Mouse (Mus musculus) layer of hippocampus, postnatal 10 days (tissue): ENCODE data around the gene Bhlha15. TPM values are rescaled to one million over a fixed set of nuclear protein-coding genes. Genes with fewer than 3 reads are reported as not detected.

Experiments used
- DNase-seq, 2 experiments: peaks; one replicate each; pipeline ENCODE4 v3.0.0; 2021; ENCODE audit warnings: low spot score in 2 of 2
- long read RNA-seq: library from polyadenylated mRNA; stranded (forward); transcript quantifications from one replicate; pipeline ENCODE4 v2.0.0, GENCODE M21; 2023
- total RNA-seq, 2 experiments: library from RNA; stranded (reverse); gene quantifications; 2 replicates each; pipeline ENCODE4 v1.2.3; 2021

Bhlha15 gene
- under 1 TPM; 0.27 to 0.43 TPM for total RNA-seq
- long read RNA-seq: 0 reads

DNA sequence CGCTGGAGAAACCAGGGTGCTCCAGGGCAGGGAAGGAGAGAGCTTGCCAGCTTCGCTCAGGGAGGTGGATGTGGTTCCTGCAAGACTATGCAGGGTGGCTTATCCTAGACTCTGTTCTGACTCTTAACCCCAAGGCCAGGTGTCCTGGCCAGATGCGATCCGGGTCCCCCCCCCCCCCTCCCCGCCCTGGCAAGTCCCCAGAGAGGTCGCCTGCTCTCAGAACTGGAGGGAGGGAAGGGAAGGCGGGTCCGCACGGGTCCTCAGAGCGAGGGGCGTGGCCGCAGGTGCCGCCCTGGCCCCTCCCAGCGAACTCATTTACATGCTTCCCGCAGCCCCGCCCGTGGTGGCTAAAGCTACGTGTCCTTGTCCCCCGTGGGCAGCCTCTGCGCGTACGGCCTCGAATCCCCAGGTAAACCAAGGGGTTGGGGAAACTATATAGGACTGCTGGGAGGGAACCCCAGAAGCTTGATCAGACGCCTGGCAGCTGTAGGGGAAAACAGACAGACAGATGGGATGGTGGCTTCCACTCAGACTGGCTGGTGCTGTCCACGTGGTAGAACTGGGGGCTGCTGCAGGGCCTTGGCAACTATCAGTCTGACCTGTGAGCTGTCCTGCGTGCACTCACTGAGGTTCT, at the start of gene Bhlha15:
TSS of gene Bhlha15 (plus strand) at position 337 of the 634 bp plus-strand sequence.
- no peak for DNase-seq

DNA sequence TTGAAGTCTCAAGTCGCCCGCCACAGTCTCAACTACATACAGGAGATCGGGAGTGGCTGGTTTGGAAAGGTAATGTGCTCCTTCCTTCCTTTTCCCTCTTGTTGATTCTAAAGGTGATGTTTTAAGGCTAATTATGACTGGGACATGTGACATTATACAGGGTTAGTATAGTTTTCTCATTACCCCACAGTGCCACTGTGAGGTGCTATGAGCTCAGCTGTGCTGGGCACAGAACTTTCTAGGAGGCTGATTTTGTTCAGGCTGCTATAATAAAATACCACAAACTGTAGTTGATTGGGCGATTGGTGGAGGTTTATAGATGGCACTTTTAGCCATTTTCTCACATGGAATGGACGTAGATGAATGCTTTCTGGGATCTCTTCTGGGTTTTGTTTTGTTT, 46.6 kb upstream of the Bhlha15 start:
- DNase-seq: no peak

GRCm38 (mm10) chr5:144146898-144147297, 43.2 kb upstream of the Bhlha15 start:
- DNase-seq: no peak

GRCm38 (mm10) chr5:144149530-144149929, 40.6 kb upstream of the Bhlha15 start:
- no peak for DNase-seq

DNA sequence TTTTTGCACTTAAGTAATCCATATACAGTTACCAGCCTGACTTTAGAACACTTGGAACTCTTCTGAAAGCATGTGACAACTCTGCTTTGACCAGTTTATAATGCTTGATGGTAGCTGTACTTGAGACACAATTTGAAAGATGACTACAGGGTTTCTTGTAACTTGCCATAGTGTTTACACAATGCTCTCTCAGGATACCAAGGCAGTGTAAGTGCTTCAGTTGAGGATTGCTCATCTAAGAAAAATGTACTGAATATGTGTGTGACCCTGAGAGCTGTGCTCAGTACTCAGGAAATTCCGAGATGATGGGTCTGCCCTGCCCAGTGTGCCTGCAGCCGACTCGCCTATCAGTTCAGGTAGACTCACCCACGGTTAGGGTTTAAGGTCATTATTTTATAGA, 38.8 kb upstream of the Bhlha15 start:
- DNase-seq: no peak

- DNase-seq: peak; percentile 75 to 77
These were observed 35.6 kb upstream of the Bhlha15 start for GRCm38 (mm10) chr5:144154528-144154927.

DNA sequence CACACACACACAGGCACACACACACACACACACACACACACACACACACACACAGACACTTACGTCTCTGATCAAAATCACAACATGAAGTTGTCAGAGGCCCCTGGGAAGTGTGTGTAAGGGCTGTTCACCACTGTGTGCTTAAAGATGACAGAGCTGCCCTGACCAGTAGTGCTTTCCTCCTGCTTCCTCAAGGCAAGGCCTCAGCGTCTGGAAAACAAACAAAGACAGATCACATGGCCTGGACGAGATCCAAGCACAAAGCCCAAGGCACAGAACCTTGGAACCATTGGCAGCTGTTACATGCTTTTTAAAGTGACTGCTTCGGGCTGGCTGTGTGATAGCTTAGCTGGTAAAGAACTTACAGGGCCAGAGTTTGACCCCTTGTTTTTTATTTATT, 31.5 kb upstream of the Bhlha15 start:
- DNase-seq: peak; percentile 33 to 57

- DNase-seq: no peak
These were observed 30.9 kb upstream of the Bhlha15 start for GRCm38 (mm10) chr5:144159137-144159536.

- DNase-seq: no peak
These were observed 27.8 kb upstream of the Bhlha15 start for GRCm38 (mm10) chr5:144162080-144162812.

- DNase-seq: no peak
These were observed 27.1 kb upstream of the Bhlha15 start for GRCm38 (mm10) chr5:144162813-144163517.

- DNase-seq: no peak
These were observed 24.3 kb upstream of the Bhlha15 start for GRCm38 (mm10) chr5:144165756-144166155.

- peak in 1 of 2 experiments; percentile 51 for DNase-seq
These were observed 20.7 kb upstream of the Bhlha15 start for GRCm38 (mm10) chr5:144169275-144169975.

GRCm38 (mm10) chr5:144173648-144174047, 16.4 kb upstream of the Bhlha15 start:
- DNase-seq: no peak

GRCm38 (mm10) chr5:144178216-144178615, 11.9 kb upstream of the Bhlha15 start:
- DNase-seq: no peak

GRCm38 (mm10) chr5:144181249-144181648, 8.8 kb upstream of the Bhlha15 start:
- no peak for DNase-seq

DNA sequence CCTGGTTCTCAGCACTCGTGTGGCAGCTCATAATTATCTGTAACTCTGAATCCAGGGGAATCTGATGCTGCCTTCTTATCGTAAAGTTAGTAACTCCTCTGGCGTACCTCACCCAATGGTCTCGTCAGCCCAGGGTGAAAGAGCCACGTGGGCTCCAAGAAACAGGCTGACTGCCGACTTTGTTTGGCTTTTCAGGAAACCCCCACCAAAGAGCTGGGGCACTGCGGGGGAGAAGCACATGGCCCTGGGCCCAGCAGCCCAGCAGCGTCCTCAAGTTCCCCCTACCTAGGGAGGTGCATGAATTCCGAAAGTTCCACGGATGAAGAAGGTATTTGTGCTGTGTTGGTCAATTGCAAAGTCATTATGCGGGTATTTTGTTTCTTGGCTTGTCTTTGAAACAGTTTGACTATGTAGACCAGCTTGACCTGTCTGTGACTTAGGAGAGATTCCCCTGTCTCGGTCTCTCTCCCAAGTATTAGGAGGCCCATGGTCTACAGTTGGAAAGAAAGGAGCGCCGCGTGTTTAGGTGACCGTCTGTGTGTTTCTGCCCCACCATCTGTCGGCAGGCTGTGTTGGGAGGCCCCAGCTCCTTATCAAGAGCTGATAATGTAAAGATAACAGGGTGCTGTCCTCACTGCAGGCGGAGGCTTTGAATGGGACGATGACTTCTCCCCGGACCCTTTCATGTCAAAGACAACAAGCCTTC, 7.4 kb upstream of the Bhlha15 start:
- DNase-seq: no peak

- no peak for DNase-seq
These were observed 6.9 kb upstream of the Bhlha15 start for GRCm38 (mm10) chr5:144183248-144183559.

DNA sequence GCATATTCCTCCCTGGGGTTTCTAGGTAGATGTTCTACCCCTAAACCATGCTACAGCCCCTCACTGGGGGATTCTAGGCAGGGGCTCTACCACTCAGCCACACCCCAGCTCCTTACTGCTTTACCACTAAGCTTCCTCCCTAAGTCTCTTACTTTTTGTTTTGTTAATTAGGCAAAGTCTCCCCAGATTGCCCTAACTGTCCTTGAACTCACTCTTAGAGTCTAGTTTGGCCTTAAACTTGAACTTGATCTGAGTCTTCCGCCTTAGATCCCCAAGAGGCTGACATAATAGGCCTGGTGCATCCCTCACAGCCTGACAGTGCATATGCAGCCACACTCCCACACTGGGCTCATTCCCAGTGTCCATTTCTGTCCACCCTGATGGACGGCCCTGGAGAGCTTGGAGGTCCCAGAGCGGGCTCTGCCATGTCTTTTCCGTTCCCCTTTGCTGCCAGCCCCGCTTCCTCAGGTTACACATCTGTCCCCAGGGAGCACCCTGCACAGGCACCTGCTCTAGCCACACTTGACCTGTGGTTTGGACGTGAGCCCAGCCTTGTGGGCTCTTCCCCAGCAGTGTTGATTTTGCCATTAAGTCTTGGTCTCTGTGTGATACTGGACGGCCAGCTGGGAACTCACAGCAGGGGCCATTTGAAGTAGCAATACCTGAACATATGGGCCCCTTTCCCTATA, 6.3 kb upstream of the Bhlha15 start:
- no peak for DNase-seq

GRCm38 (mm10) chr5:144184350-144185045, 5.6 kb upstream of the Bhlha15 start:
- no peak for DNase-seq

- no peak for DNase-seq
These were observed 1.7 kb upstream of the Bhlha15 start for GRCm38 (mm10) chr5:144188422-144188821.
